Mouse (Mus musculus) c-Kit-positive CD71-negative TER-119-negative erythroid progenitor cells, embryonic 14.5 days (primary cell): Measurements from ENCODE around the gene Dnajc11.

Source experiments
- DNase-seq: peaks from one replicate; pipeline ENCODE4 v3.0.0-alpha.2; 2013; ENCODE audit warnings: low read depth

Gene Dnajc11

DNA sequence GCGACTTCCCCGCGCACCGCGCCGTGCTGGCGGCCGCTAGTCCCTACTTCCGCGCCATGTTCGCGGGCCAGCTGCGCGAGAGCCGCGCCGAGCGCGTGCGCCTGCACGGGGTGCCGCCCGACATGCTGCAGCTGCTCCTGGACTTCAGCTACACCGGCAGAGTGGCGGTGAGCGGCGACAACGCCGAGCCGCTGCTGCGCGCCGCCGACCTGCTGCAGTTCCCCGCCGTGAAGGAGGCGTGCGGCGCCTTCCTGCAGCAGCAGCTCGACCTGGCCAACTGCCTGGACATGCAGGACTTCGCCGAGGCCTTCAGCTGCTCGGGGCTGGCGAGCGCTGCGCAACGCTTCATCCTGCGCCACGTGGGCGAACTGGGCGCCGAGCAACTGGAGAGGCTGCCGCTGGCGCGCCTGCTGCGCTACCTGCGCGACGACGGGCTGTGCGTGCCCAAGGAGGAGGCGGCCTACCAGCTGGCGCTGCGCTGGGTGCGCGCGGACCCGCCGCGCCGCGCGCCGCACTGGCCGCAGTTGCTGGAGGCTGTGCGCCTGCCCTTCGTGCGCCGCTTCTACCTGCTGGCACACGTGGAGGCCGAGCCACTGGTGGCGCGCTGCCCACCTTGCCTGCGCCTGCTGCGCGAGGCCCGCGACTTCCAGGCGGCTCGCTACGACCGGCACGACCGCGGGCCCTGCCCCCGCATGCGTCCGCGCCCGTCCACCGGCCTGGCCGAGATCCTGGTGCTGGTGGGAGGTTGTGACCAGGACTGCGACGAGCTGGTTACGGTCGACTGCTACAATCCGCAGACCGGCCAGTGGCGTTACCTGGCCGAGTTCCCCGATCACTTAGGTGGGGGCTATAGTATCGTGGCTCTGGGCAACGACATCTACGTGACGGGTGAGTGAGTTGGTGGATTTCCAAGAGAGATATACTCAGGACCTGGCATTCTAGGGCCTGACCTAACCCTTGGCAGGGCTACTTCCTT, 75.9 kb downstream of the Dnajc11 start:
- DNase-seq, result no peak

DNA sequence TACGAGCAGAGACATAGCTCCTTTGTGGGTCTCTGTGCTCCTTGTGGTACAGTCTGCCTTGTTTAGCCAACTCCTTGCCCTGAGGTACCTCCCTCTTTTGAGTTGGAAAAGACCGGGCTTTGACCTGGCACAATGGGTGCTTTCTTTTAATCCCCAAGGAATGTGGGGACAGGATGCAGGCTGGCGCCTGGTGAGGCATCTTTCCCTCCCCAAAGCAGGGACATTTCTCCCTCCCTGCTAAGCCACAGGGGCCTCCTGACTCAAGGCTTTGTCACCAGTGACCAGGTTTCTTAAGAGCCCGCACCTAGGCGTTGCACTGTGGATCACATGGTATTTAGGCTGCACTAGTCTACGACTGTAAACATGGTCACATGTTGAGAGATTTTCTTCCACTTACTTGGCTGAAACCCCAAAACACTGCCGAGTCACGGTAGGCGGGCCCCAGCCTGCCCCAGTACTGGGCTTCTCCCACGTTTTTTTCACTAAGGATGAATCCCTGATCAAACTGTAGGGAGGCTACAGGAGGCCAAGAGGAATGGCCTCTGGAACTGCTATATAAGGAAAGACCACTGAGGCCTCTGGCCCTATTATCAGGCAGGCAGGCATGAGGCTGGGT, 76.7 kb downstream of the Dnajc11 start:
- no peak for DNase-seq

DNA sequence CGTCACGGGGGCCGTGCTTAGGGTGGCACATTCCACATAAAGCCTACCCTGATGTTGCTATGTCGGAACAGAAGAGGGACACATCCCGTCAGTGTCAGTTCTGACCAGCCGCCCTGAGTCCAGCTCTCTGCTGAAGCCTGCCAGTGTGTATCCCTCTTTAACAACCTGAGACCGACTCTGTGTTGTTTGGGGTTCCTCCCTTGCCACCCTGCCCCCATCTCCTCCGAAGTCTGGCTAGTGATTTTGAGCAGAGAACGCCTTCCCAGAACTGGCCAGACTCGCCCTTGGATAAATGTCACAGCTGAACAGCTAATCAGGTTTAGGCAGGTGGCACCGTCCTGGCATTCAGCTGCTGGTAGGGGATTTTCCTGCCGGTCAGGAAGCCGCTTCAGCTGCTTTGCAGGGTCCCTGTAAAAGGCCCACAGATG, 77.2 kb downstream of the Dnajc11 start:
- no peak for DNase-seq

DNA sequence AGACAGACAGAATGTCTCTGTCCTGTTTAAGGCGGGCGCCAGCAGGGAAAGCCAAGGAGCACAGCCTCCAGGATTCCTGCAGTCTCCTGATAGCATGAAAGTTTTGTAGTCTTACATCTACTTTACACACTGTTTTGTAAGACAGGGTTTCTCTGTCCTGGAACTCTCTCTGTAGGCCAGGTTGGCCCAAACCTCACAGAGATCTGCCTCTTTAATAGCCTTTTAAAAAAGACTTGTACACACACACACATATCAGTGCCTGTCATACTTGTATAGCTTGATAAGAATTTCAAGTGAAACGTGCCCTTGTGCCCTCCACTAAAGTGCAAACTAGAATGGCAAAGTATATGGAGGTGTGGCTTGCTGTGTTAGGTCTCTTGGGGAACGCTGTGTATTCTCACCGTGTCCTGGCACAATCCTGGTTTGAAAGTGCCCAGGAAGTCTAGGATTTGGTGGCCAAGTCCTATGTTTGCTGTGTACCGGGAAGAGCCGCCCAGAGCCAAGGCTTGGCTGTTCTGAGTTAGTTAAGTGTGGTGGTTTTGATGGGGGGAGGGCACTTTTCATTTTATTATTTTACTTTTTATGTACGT, 77.8 kb downstream of the Dnajc11 start:
- DNase-seq, result no peak

DNA sequence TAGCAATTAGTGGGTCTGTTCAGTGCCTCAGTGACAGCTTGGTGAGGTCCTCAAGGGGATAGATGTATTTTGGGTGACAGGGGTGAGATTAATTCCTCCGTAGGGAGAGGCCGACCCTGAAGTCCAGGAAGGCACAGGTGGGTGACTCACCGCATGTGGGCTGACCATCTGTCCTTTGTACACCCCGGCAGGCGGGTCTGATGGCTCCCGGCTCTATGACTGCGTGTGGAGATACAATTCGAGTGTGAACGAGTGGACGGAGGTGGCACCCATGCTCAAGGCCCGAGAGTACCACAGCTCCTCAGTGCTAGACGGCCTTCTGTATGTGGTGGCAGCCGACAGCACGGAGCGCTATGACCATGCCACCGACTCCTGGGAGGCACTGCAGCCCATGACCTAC, 78.6 kb downstream of the Dnajc11 start:
- no peak for DNase-seq

DNA sequence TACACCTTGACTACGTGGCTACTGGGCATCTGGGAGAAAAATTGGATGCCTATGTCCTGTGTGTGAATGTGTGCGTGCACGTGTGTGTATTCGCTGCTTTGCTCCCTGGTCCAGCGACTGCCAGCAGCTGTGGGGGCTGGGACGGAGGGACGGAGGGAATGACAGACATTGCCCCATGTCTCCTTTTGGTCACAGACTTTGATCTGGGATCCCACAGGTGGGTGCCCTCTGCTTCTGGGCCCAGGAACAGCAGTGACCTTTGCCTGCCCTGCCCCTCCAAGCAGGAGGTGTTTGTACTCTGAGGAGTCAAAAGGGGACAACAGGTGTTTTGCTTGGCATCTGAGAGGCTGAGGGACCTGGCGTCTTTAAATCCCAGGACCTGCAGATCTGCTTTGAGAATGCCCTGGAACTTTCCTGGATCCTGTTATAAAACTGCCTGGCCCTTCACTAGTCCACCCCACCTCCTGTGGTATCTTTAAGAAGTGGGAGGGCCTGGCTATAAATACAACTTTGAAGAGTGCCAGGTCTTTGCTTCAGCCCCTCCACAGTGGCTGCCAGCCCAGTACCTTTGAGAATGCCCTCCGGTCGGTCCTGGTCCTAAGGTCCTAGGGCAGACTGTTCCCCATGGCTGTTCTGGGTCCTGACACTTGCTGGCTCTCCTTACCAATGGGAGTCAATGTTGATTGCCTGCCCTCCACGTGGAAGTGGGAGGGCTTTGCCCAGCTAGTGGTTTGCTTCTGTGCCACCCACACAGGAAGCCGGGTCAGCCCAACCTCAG, 79.7 kb downstream of the Dnajc11 start:
- no peak for DNase-seq

DNA sequence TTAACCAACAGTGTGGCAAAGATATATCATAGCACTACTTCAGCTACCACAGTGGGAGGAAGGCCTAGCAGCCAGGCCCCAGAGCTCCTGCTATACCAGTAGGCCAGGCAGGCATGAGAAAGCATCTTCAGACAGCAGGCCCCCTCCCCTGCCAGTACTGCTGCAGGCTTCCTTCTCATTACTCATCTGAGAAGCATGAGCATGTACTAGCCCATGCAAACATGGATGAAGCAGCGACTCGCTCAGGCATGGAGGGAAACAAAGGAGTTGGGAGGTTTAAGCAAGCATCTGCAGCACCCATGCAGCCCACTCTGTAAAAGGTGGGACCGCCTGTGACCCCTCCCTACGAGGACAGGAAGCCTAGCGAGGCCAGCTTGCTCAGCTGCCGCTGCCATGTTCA, 85.6 kb downstream of the Dnajc11 start:
- no peak for DNase-seq

DNA sequence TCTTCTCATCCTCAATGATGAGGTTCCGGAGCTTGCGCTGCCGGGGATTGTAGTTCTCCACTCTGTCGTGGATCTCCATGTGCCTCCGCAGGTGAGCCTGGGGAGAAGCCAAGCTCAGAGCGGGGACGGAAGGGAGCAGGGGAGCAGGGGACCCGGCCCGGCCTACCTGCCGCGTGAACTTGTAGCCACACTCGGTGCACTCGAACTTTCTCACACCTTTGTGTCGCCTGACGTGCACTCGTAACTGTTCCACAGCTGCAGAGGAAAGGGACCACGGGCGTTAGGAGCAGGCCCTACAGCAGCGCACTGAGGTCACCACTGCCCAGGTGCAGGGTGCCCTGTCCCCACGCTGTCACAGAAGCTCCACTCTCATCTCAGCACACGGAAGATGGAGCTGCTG, 86.5 kb downstream of the Dnajc11 start:
- no peak for DNase-seq

DNA sequence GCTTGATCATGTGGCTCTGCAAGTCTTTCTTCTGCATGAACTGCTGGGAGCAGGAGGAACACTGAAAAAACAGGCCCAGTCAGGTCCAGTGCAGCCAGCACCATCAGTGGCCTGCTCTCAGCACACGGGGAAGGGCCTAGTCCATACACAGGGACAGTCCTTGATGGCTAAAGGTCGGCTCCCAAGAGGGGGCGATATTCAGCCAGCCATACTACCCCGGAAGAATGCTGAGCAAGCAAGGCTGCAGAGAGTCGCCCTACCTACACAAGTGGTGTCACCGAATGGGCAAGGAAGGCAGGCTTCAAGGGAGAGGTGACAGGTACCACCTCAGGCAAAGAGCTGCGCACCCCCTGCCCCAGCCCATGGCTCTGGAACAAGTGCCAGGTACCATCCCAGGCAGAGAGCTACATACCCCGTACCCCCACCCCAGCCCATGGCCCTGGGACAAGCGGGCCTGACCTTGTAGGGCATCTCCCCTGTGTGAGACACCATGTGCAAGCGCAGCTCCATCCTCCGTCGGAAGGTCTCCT, 88.1 kb downstream of the Dnajc11 start:
- no peak for DNase-seq

DNA sequence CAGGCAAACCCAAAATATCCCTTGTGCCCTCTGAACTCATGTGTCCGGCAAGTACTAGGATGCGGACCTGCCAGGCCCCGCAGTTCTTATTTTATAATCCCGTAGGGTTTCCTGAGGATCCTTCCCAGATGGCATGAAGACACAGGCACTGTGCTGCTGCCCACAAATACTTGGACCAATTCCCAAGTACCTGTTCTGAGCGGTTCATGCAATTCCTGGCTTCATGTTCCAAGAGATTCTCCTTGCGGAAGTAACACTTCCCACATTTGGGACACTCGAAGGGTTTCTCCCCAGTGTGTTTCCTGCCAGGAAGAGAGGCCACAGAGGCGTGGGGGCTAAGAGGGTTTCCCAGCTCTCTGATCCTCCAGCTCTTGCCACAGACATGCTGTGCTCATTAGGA, 89.0 kb downstream of the Dnajc11 start:
- no peak for DNase-seq

DNA sequence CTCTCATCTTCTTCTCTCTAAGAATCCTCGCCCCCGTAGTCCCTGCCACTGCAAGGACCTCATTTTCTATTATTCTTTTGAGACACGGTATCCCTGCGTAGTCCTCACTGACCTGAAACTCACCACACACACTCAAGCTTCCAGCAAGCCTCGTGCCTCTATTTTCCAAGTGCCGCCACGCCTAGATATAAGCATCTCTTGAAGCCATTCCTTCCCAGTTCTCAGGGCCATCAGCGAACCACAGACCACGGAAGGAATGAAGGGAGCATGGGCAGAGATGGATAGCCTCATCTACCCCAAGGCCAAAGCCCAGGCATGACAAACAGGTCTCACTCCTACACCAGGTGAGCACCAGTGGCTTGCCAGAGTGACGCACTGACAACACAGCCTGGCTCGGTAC, 91.0 kb downstream of the Dnajc11 start:
- no peak for DNase-seq

DNA sequence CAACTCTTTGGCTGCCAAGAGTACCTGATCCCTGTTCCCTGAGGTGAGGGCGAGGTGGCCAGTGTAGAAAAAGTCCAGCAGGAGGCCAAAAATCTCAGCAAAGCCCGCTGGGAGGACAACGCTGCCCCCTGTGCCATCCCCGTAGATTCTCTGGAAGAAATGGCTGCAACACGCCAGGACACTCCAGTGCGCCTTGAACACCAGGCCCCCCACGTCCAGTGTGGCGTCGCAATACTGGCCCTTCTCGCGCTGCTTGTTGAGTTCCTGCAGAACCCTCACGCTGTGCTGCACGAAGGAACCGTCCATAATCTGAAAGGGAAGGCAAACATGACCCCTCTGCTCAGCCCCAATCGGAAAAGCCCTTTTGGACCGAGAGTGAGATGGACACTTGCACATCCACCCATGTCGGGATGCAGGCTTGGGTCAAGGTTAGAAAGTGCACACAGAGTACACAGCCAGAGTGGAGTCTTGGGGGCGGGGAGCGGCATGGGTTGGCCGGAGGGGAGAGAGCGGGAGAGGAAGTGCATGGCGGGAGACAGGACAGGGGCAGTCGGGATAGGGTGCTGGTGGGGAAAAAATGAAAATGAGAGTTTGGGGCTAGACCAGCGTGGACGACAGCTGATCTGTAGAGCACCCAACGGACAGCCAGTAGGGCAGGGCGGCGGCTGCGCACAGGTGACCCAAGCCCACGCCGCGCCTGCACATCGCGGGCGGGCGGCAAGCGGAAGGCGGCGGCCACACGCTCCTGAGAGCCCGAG, 93.4 kb downstream of the Dnajc11 start:
- DNase-seq, result no peak

DNA sequence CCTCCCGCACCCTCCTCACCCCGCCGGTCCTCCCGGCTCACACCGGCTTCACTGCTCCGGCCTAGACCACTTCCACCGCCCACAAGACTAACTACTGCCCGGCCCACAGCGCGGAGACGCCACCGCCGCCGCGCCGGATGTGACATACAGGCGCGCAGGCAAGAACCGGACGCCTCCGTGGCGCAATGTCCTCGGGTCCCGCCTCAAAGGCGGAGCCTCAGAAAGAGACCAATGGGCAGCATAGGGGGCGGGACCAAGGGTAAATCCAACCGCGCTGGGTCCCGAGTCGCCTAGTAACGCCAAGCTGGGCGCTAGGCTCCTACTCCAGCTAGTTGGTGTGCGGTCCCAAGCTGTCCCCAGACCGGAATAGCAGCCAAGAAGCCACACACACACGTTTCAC, 94.0 kb downstream of the Dnajc11 start, which contains the start of gene Zbtb48:
Zbtb48 (minus strand) TSS at position 148 of the 400 bp plus-strand sequence.
- peak; percentile 98 for DNase-seq

DNA sequence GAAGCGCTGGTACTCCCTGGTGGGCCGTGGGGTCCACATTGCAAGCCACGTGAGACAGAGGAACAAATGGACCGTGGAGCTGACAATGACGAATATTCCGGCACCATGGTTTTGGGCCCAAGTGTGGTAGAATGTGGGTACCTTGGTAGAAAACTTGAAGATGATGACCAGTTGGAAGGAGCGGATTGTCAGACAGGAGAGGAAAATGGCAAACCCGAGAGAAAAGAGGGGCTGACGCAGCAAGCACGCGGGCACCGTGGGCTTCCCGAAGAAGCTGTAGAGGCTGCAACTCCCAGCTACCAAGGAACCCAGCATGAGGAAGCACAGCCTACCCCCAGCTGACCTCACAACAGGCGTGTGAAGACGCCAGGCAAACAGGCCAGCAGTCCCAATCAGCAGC, 95.0 kb downstream of the Dnajc11 start:
- DNase-seq, result no peak

DNA sequence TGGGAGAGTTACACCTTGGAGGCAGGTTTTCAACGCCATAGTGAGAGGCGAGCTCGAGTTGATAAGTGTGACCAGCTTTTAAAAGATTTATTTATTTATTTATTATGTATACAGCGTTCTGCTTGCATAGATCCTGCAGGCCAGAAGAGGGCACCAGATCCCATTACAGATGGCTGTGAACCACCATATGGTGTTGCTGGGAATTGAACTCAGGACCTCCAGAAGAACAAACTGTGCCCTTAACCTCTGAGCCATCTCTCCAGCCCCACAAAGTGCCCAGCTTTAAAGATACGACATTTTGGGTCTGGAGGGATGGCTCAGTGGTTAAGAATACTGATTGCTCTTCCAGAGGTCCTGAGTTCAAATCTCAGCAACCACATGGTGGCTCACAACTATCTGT, 95.6 kb downstream of the Dnajc11 start:
- no peak for DNase-seq

DNA sequence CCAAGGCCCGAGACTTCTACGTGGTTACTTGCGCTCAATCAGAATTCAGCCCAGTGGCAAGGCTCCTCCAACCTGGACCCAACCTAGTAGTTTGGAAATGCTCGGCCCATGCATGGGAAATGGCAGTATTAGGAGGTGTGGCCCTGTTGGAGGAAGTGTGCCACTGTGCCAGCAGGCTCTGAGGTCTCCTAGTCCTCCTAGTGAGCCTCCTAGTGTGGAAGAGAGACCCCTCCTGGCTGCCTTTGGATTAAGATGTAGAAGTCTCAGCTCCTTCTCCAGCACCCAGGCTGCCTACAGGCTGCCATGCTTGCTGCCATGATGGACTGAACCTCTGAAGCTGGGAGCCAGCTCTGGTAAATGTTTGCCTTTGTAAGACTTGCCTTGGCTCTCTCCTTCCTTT, 96.5 kb downstream of the Dnajc11 start:
- DNase-seq, result no peak
